Mouse (Mus musculus) spleen, postnatal 4 days (tissue): ENCODE data around the gene Pank2.
A peak's percentile ranks its signal among the peaks of the same experiment; 100 is the strongest.
"Not testable (repeated sequence)": the region's sequence is repeated elsewhere in the genome, so short reads cannot be mapped to it uniquely, and the experiment has no call there.

Experiments used
- DNase-seq, 2 experiments: peaks; one replicate each; pipeline ENCODE4 v3.0.0; 2022; ENCODE audit warnings: low spot score in 2 of 2

Pank2 gene

GRCm38 (mm10) chr2:131262213-131262672 lies at the start of gene Pank2:
Pank2 (plus strand) TSS chr2:131262495.
- peak; percentile 97 for DNase-seq

- peak in 1 of 2 experiments; percentile 53 for DNase-seq
Observed at GRCm38 (mm10) chr2:131213773-131214172, 48.5 kb upstream of the Pank2 start.

GRCm38 (mm10) chr2:131215941-131216858 lies 46.1 kb upstream of the Pank2 start:
- DNase-seq = no peak

GRCm38 (mm10) chr2:131220030-131220429 lies 42.3 kb upstream of the Pank2 start:
- no peak for DNase-seq

GRCm38 (mm10) chr2:131221853-131222515 lies 40.3 kb upstream of the Pank2 start:
- no peak for DNase-seq

GRCm38 (mm10) chr2:131222562-131222961 lies 39.7 kb upstream of the Pank2 start:
- DNase-seq = peak in 1 of 2 experiments; percentile 42

GRCm38 (mm10) chr2:131223569-131223968 lies 38.7 kb upstream of the Pank2 start:
- peak; percentile 79 for DNase-seq

GRCm38 (mm10) chr2:131225178-131225577 lies 37.1 kb upstream of the Pank2 start:
- DNase-seq = no peak

- not testable (repeated sequence) for DNase-seq
Observed at GRCm38 (mm10) chr2:131226669-131227068, 35.6 kb upstream of the Pank2 start.

GRCm38 (mm10) chr2:131227243-131227642 lies 35.1 kb upstream of the Pank2 start:
- DNase-seq = no peak

- DNase-seq = peak in 1 of 2 experiments; percentile 38
Observed at GRCm38 (mm10) chr2:131232558-131232957, 29.7 kb upstream of the Pank2 start.

- peak; percentile 97 for DNase-seq
Observed at GRCm38 (mm10) chr2:131233307-131234126, 28.8 kb upstream of the Pank2 start, which contains the start of gene Mavs. Mavs (plus strand) TSS chr2:131234063.

- DNase-seq = peak in 1 of 2 experiments; percentile 39
Observed at GRCm38 (mm10) chr2:131234127-131234650, 28.1 kb upstream of the Pank2 start.

- peak in 1 of 2 experiments; percentile 61 for DNase-seq
Observed at GRCm38 (mm10) chr2:131234970-131235635, 27.2 kb upstream of the Pank2 start.

GRCm38 (mm10) chr2:131242180-131242579 lies 20.1 kb upstream of the Pank2 start:
- DNase-seq = no peak

GRCm38 (mm10) chr2:131242929-131243328 lies 19.4 kb upstream of the Pank2 start:
- no peak for DNase-seq

GRCm38 (mm10) chr2:131253681-131254328 lies 8.5 kb upstream of the Pank2 start:
- peak; percentile 70 to 82 for DNase-seq

- no peak for DNase-seq
Observed at GRCm38 (mm10) chr2:131254329-131254713, 8.0 kb upstream of the Pank2 start.

- DNase-seq = no peak
Observed at GRCm38 (mm10) chr2:131255738-131256137, 6.6 kb upstream of the Pank2 start.

GRCm38 (mm10) chr2:131258693-131259092 lies 3.6 kb upstream of the Pank2 start:
- no peak for DNase-seq
